Mouse (Mus musculus) NIH3T3 (cell line): ENCODE data around the gene Pomt2.

ENCODE experiments used
- DNase-seq: peaks from one replicate; pipeline ENCODE4 v3.0.0-alpha.2; 2012; ENCODE audit warnings: low read depth

The Pomt2 gene

DNA sequence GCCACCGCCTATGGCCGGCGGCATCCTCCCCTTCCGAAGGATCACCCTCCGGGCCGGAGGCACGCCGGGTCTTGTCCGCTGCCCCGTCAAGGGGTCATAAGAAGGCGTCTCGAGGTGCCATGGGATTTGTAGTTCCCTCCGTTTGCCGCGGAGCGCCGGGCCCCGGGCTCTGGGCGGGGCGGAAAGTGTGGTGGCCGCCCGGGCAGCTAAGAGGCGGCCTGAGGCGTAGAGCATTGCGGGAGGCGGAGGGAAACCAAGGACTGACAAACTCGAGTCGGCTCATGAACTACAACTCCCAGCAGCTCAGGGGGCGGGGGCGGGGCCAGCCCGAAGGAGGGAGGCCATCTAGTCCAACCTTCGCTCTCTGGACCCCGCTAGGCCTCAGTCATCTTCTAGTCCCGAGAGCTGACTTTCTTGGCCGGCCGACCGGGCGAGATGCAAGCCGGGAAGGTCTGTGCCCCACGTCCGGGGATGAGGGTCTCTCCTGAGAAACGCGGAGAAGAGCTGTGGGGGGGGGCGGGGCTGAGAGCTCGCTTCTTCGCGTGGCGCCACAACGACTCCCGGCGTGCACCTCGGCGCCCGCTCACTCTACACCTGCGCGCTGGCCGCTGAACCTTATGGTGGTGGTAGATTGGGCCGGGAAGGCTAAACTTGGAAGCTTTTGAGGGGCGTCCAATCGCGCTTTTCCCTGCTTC, at the start of gene Pomt2:
Gene Pomt2 (minus strand): TSS at position 574 of the 695 bp plus-strand sequence.
- peak; percentile 97 for DNase-seq

DNA sequence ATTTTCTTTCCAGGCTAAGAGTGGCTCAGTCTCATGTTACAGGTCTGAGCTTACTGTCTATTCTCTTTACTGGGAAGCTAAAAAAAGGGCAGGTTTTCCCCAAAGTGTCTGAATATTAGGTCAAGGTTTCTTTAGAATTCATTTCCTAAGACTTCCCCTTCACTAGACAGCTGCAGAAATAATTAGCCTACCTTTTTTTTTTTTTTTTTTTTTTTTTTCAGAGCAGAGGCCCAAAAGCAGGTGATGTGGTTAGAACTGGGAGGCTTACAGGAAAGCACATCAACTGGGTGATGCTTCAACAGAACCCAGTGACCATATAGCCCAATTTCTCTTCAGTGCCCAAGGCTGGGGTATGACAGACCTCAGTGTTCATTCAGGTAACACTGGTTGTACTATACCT, 48.5 kb upstream of the Pomt2 start:
- no peak for DNase-seq

DNA sequence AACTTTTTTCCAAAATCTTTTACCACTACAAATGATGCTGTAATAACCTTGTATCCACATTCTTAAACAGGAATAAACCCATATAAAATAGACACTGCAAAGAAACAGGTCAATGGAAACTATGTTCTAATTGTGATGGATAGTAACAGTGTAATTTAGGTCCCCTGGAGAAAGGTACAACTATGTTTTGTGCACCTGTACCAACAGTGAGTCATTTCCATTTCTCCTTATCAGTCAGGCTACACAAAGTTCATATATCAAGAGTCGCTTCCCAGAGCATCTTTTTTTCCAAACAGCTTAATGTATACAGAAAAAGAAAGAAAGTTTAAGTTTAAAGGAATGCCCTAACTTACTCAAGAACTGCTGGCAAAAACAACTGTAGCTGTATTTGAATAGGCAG, 47.3 kb upstream of the Pomt2 start:
- no peak for DNase-seq

DNA sequence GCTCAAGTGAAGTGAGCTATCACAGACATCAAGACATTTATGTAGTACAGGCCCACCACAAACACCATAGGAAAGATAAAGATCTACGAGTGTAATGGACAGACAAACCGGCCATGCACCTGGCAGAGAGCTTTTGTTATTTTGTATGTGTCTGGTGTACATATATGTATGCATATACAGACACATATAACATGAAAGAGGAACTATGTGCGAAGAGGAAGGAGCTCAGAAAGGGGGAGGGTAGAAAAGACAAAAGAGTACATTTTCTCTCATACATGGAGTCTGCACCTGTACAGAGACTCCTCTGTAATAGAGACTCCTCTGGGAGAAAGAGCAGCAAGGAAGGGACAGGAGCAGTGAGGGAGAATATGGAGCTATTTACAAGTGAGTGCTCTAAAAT, 45.2 kb upstream of the Pomt2 start:
- no peak for DNase-seq

DNA sequence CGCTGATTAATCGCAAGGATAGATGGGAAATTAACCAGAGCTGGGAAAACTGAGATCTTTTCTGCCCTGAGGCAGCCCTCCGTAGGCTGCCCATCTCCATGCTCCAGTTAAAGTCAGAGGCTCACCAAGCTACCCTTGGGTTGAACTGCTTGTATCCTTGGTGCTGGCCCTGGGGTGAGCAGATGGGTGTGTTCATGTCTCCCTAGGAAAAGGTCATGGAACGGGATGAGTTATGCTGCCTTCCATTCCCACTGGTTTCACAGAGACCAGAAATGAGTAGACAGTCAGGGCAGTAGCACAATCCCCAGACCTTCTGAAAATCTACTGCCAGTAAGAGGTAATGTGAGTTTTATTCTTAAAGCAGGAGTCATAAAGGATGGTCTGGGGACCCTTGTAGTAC, 29.9 kb upstream of the Pomt2 start:
- DNase-seq, result no peak

DNA sequence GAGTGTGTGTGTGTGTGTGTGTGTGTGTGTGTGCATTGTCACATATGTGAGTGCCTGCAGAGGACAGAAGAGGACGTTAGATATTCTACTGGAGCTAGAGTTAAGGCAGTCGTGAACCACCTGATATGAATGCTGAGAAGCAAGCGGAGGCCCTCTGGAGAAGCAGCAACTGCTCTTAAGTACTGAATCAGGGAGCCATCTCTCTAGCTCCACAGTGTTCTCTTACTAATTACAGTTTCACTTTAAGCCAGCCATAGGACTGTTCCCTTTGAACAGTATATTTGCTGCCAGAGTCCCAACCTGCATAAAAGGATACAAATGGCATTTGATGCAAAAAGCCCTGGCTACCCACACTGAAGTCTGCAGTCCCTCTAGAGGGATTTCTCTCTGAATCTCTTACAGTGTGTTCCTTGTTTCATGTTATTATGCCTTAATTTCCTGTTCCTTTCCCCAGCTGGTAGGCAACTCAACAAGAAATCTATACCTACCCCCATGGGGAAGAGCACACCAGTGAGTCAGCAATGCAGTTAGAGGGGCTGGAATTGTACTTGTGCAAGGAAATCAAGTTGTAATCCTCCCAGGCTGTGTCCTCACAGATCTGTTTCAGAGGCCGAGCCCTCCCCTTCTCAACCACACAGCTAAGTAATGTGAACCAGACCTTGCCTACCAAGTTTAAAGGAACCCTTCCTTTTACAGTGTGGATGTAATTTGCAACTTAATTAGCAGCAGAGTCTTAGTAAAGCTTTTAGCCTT, 27.6 kb upstream of the Pomt2 start:
- DNase-seq, result peak; percentile 81

DNA sequence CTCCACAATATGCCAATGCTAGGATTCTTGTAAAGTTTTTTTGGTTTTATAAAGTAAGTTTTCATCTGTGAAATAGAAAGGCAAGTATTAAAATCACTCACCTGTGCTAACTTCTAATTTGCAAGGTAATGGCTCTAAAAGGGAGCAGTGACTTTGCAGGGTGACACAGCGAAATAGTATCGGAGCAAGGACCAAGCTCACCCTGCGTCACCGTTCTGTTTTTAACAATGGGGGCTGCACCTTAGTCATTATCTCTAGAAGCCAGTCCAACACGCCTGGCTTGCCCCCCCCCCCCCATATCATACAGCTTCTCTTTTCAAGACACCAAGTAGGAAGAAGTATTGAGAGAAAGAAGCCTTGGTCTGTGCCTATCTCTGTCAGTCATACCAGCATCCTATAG, 13.0 kb upstream of the Pomt2 start:
- no peak for DNase-seq

DNA sequence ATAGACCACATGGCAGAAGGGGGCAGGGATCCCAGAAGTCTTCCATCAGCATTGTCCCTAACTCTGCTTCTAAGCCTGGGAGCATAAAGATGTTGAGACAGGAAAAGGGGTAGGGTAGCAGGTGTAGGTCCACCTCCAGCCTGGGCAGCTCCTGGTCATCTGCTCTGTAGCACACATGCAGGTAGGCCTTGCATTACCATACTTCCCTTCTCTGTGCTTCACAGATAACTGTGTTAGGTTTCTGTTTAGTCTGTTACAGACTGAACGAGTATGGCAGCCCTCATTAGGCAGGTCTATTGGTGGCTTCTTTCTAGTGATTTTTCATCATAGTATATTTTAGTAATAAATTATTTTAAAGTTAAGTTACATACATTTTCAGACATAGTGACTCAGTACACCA, 12.5 kb upstream of the Pomt2 start:
- DNase-seq, result no peak

DNA sequence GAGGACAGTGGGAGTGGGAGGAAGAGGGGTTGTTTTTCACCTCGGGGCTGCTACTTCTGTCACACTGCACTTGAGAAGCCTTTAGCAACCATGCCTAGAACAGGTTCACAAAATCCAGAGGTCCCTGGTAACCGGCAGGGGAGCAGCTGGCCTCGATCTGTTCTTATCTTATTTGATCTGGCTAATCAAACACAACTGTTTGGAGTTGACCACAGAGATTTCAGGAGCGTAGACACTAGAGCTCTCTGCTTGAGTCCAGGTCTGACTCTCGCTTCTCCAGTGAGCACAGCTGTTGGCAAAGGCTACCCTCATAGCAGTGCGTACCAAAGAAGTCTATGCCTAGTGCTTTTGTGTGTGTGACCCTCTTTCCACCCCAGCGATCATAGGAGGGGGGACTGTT, 10.3 kb upstream of the Pomt2 start:
- no peak for DNase-seq

DNA sequence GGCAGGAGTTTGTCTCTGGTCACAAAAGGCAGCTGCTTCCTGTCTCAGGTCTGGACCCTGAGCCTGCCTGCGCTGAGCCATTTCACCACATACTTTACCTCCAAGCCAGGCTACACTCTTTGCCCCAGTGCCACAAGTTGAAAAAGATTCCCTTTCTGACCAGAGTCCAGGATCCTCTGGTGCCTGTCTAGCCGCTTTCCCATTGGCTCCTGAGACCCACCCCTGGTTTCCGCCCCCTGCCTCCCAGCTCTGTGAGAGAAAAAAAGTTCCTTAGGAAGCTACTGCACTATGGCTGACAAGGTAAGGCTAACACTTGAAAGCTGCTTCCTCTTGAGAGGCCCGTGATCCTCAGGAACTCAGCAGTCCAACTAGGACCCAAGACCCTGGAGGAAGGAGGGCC, 9.6 kb upstream of the Pomt2 start:
- DNase-seq, result no peak

DNA sequence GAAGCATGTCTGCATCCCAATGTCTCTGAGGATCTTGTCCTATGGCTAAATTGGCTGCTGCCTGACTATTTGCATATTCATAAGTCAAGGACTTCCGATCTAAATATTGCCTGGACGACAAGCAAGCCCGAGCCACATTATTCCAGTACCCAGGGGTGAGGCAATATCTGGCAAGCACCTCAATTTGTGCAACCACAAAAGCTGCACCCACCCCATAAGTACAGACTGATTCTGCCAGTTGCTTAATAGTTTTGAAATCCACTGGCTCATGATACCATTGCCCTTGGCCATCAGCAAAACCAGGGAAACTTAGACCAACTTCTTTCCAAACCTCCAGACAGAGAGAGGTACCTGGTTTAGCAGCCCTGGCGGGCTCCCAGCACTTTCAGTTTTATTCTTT, 6.7 kb upstream of the Pomt2 start:
- DNase-seq, result peak; percentile 48

DNA sequence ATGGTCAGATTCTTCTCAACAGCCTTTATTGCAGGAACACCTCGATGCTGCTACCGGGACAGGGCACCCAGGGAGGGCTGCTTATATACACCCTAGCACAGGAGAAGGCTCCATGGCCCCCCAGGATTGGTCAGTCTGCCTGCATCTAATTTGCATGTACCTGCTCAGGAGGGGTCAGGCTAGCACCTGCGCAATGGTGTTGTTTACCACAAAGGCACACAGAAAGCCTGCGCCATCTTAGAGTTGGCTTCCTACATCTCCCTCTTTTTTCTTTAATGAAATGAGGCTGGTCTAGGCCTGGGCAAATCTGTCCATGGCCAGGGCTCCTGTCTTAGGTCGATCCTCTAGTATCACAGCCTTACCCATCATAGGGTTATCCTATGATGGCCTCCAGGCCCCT, 1.7 kb upstream of the Pomt2 start:
- no peak for DNase-seq

DNA sequence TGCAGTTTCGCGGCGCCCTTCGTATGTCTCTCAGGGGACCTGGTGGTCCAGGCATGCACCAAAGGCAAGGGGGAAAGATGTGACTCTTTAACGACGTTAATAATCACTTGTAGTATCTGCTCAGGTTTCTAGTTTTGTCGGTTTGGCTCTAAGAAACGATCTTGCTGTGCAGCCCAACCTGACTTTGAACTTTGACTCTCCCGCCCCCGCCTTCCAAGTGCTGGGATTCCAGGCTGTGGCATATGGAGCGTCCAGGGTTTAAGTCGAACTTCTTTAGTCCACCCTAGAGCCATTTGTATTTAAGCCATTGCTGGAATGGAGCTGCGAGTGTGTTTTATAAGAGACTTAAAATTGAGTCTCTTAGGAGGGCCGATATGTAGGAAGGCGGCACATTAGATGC, 368 bp upstream of the Pomt2 start:
- peak; percentile 33 for DNase-seq

DNA sequence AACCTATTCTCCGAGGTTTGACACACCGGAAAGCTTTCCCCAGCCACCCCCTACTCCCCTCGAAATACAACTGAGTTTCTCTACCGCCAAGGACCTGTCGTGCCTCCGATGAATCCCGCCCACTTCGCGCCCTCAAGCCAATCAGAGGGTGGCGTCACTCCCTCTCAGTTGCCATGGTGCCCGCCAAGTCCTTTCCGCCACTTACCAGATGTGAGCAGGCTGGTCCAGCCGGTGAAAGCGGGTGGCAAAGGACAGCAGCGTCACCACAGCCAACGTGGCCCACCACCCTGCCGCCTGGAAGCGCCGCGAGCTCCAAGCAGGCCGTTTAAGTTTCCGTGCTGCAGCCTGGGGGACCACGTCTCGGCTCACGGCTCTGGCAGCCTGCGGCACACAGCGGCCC, 802 bp downstream of the Pomt2 start, which contains the start of gene Gstz1:
Gene Gstz1 (plus strand): TSS at position 200 of the 400 bp plus-strand sequence.
- peak; percentile 90 for DNase-seq

DNA sequence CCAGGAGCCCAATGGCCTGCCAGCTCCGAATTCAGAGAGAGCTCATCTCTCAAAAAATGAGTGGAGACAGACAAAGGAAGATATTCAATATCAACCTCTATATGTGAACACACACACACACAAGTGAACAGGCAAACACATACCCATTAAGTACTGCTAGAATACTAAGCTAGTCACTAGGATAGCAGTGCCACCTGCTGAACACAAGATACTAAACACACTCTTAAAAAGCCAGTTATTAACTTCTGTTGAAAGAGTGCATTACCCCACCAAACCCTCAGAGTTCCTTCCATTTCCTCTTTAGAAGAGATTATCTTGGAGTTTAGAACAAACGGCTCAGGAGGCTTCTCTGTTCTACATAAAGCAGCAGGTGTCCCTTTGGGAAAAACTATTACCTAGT, 5.6 kb downstream of the Pomt2 start:
- no peak for DNase-seq

DNA sequence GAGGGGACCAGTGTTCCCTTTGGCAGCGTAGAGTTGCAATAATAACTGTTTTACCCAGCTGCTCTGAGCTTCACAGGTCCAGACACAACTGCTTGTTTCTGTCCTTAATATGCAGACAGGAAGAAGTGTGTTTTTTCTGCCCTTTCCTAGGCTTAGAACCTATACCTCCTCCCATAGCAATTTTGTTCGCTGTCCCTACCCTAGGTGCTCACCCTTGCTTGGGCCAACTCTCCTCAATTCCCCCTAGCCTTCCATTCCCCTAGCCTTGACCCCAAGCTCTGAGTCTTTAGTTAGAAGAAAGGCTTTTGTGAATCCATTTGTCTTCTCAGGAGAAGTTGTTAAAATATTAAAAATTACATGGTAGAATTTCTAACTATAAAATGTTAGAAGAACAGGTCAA, 9.0 kb downstream of the Pomt2 start:
- no peak for DNase-seq

DNA sequence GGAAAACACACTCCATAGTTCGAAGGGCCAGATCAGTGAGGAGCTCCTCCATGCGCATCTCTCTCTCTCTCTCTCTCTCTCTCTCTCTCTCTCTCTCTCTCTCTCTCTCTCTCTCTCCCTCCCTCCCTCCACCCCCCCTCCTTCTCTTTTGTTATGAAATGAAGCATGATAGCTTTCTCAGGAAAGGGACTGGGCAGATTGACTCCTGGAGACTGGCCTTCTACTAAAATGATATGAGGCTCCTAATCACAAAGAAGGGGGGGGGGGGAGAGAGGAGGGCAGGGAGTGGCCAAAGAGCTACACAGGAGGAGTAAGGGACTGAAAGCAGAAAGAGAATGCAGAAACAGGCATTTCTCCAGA, 9.4 kb downstream of the Pomt2 start:
- DNase-seq, result no peak

DNA sequence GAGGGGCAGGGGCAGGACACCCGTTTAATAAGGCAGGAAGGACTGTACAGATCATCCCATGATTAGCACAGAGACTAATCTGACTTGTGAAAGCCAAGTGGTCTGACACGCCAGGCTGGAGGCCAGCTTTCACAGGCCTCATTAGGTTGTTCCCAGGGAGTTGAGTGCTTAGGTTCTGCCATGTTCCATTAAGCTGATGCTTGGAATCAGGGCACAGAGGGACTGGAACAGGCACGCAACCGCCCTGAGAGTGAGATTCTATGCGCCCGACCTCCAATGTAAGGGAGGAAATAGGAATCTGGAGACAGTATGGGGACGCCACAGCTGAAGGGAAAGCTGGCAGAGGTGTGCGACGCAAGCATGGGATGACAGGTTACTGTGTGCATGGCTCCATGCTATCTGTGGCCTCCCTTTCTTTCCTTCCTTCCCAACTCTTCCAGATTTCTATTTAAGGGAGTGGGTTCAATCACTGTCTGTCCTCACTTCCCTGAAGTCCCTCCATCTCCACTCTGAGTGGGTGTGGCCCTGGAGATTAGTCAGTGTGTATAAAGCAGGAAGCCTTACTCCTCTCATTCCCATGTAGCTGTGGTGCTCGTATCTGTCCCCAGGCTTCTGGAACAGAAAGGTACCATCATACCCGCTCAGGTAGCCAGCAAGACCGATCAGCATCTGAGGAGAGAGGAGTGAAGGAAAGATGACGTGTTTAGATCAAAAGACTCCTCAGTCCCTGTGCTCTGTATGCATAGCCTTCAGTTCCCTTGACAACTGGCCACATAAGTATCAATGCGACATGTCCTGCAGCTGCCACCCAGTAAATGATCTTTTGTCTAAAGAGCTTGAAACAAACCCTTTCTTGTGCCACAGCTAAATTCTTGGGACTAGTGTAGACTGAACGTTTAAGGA, 10.1 kb downstream of the Pomt2 start:
- DNase-seq, result no peak

DNA sequence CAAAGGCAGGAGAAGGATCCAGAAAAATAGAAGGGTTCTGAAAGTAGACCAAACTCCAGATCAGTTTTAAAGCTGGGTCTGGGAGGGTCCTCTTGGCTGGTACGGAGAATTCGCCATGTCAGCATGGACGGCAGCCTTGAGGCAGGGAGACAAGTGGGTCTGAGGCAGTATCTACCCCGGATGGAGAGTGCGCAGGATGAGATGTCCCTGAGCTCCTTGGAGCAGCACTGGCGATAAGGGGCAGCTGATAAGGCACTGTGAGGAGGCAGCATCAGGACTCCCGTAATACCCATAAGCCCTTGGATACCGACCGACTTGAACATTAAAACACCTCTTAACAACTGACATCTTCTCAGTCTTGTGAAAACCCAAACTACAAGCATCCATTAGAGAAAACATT, 15.0 kb downstream of the Pomt2 start:
- no peak for DNase-seq

DNA sequence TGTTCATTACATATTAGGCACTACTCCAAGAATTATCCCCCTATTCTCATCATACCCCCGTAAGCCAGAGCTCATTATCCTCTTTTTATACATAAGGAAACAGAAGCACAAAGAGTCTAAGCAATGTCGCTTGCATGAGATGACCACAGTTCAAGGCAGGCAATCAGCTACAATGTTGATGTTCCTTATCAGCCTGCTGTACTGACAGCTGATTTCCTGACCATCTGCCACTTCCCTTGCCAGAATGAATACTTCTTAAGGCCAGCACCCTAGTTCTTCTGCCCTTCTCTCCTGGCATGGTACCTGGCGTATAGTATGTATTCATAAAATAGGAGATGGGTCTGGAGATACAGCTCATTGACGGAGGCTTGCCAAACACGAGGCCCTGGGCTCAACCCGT, 15.6 kb downstream of the Pomt2 start:
- DNase-seq, result no peak

DNA sequence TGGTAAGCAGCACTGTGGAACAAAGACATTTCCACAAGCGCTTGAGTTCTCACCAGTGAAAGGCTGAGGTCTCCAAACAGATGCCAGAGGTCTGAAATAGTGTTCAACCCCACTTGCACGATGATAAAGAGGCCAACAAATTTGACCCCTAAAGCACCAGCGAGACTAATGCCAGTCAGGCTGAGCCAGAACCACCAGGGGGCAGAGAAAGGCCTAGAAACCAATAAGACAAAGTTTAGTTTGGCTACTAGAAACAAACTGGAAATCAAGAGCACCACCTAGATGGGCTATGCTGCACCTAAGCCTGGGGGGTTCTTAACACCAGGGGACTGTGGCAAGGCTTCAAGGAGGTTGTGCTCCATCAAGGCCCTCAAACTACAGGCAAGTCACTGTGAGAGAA, 16.1 kb downstream of the Pomt2 start:
- peak; percentile 61 for DNase-seq

DNA sequence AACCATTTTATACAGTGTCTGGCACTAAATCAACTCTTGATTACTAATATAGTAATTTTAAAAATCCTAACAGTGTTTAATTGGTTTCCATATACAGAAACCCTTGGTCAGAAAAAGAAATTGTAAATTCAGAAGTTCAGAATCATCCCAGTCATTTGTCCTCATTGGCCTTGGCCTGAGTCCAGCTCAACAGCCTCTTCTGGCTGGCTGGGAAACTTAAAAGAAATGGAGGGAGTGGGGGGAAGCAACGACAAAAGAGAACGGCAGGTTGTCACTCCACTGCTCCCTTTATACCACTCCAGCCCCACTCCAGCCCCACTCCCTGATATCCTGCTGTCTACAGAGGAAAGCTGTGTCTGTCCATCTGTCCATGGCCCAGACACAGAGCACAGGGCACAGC, 16.6 kb downstream of the Pomt2 start:
- no peak for DNase-seq

DNA sequence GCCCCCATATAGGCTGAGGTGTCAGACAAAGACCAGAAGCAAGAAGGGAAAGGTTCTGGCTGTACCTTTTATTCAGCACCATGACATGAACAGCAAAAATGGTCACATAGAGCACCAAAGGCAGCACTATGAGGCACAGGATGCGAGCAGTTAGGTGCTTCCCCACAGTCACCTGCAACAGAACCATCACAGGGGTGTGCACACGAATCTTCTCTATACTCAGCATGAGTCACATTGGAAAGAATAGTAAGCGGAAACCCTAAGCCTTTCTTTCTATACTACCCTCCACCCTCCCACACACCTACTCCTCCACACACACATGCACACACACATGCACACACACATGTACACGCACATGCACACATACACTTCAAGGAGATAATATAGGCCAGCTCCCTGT, 17.5 kb downstream of the Pomt2 start:
- DNase-seq, result no peak
